Comparison of ENCODE assay signal across 8 mouse cellular contexts in genomic region chr2:69897618-69898575, GRCm38 (mm10). TPM values are rescaled to one million over a fixed set of nuclear protein-coding genes. Genes with fewer than 3 reads are reported as not detected.
DNase-seq lines count a peak whose midpoint lies in the region; ATAC-seq and TF ChIP-seq lines count a peak whose summit lies in the region.

No protein-coding gene starts in this region.

- H3K9ac ChIP-seq in hindbrain, embryonic 13.5 days, result peak overlapping the region; percentile 99

- peak; percentile 19 for ATAC-seq in Patski
- ATAC-seq in hindbrain, embryonic 13.5 days (ENCODE audit: low FRiP score), result peak; percentile 74

- no peaks in the 10 kb centered on the region for H3K27me3 ChIP-seq in Patski
- no peaks in the 10 kb centered on the region for H3K27me3 ChIP-seq in hindbrain, embryonic 13.5 days

- no peaks in the 10 kb centered on the region for H3K36me3 ChIP-seq in hindbrain, embryonic 13.5 days

- in situ Hi-C loops in Patski (cut with MboI; ENCODE audit: low pct_unique_long_range_greater_than_20kb), result no loop called here

- POLR2A ChIA-PET in Patski (lab: Charles Lee), result interaction anchor here (1.0 to 1.9 kb wide), 3 partner anchors 12 to 43 kb away, joined by 3 to 13 read pairs (median 3); partner anchors contain the start of gene Mettl5

- peak overlapping the region; percentile 95 for H3K4me2 ChIP-seq in hindbrain, embryonic 13.5 days

- WGBS in hindbrain, embryonic 13.5 days, result under 1% methylated on average over 43 of the region's 55 CpGs

- peaks cover 17% of the 10 kb centered on the region for H3K4me1 ChIP-seq in hindbrain, embryonic 13.5 days (replicated peaks)

- no peak for TF ChIP-seq CTCF in Patski (IDR thresholded peaks at IDR 0.05)

- CTCF ChIA-PET in Patski (lab: Charles Lee), result interaction anchor here (0.5 kb wide), 1 partner anchor 35 kb away, joined by 3 read pairs; no protein-coding TSS in a partner anchor

- H3K27ac ChIP-seq in hindbrain, embryonic 13.5 days, result peak overlapping the region; percentile 97

- no peaks in the 10 kb centered on the region for H3K9me3 ChIP-seq in hindbrain, embryonic 13.5 days

- no peak for DNase-seq in Patski (ENCODE audit: low read depth, low spot score)
- peak; percentile 60 to 66 for DNase-seq in cerebellum, postnatal 10 days
- DNase-seq in frontal cortex, postnatal 25 days (ENCODE audit: low spot score in 2 of 2), result peak; percentile 16 to 17
- DNase-seq in layer of hippocampus, postnatal 36 days, result peak; percentile 45 to 46
- DNase-seq in lung, postnatal 14 days, result peak; percentile 49
- peak; percentile 27 for DNase-seq in ovary, postnatal 36 days (ENCODE audit: low spot score)
- peak; percentile 51 for DNase-seq in thymus, postnatal 14 days

- H3K4me3 ChIP-seq in hindbrain, embryonic 13.5 days, result peak overlapping the region; percentile 100

RNA-seq across cellular contexts. Expression of gene Ubr3, which starts 0.9 kb away (rescaled TPM):
- 39.4 TPM for polyA plus RNA-seq in Patski (2021)
- 15.1 and 15.8 TPM in 2 replicates for polyA plus RNA-seq in hindbrain, embryonic 13.5 days (2015; fragmentation: Nextera tagmentation; extraction: Ambion mirVana)
- 100 to 1,000 TPM; 114 to 122 TPM for total RNA-seq in layer of hippocampus, postnatal 36 days (2021)

RNA-seq across cellular contexts. Expression of gene Mettl5, which starts 12.5 kb away (rescaled TPM):
- 19.6 TPM for polyA plus RNA-seq in Patski (2021)
- polyA plus RNA-seq in hindbrain, embryonic 13.5 days (2015; fragmentation: Nextera tagmentation; extraction: Ambion mirVana), result 28.5 and 30.4 TPM in 2 replicates
- total RNA-seq in layer of hippocampus, postnatal 36 days (2021), result 10 to 100 TPM; 12.8 to 12.9 TPM

RNA-seq across cellular contexts. Expression of gene Ssb, which starts 36.5 kb away (rescaled TPM):
- 226 TPM for polyA plus RNA-seq in Patski (2021)
- polyA plus RNA-seq in hindbrain, embryonic 13.5 days (2015; fragmentation: Nextera tagmentation; extraction: Ambion mirVana), result 335 and 355 TPM in 2 replicates
- total RNA-seq in layer of hippocampus, postnatal 36 days (2021), result 100 to 1,000 TPM; 137 to 144 TPM
